8 mouse cellular contexts compared by ENCODE assay signal in genomic region chr11:106500393-106501307, GRCm38 (mm10). TPM values are rescaled to one million over a fixed set of nuclear protein-coding genes. Genes with fewer than 3 reads are reported as not detected.
DNase-seq lines count a peak whose midpoint lies in the region; ATAC-seq and TF ChIP-seq lines count a peak whose summit lies in the region.

No protein-coding gene starts in this region.

- DNase-seq in MEL (ENCODE audit: low read depth, low spot score), result peak; percentile 100
- DNase-seq in cerebellum, adult 2 months, result peak; percentile 95 to 98
- DNase-seq in forebrain, postnatal 0 days, result peak; percentile 98
- peak; percentile 94 for DNase-seq in heart, postnatal 4 days
- peak; percentile 97 for DNase-seq in layer of hippocampus, adult 8-10 months (ENCODE audit: low spot score in 2 of 2)
- peak; percentile 95 for DNase-seq in ovary, adult 18-20 months (ENCODE audit: low spot score)
- DNase-seq in thymus, postnatal 0 days (ENCODE audit: low spot score), result peak; percentile 97

- under 1% methylated on average over 50 of the region's 55 CpGs for WGBS in cerebellum, adult 2 months
- under 1% methylated on average over 50 of the region's 55 CpGs for WGBS in forebrain, postnatal 0 days
- WGBS in lung, embryonic 15.5 days, result under 1% methylated on average over 49 of the region's 55 CpGs

- H3K4me2 ChIP-seq in forebrain, postnatal 0 days (ENCODE audit: low read depth), result peak overlapping the region; percentile 64
- peak overlapping the region; percentile 60 for H3K4me2 ChIP-seq in lung, embryonic 15.5 days

- peak overlapping the region; percentile 91 for H3K9ac ChIP-seq in MEL (ENCODE audit: control insufficient read depth, low read depth, low read length, poor library complexity, severe bottlenecking)
- peak overlapping the region; percentile 83 for H3K9ac ChIP-seq in forebrain, postnatal 0 days
- peak overlapping the region; percentile 87 for H3K9ac ChIP-seq in lung, embryonic 15.5 days

- TF ChIP-seq CTCF in MEL (IDR thresholded peaks at IDR 0.05 in 2 of 3, conservative IDR thresholded peaks at IDR 0.05 in 1 of 3; ENCODE audit: control insufficient read depth in 1 of 3, insufficient read depth in 1 of 3, low read depth in 2 of 3, low read length in 3 of 3, poor library complexity in 1 of 3, severe bottlenecking in 1 of 3), result no peak
- no peak for TF ChIP-seq CTCF in cerebellum, adult 2 months (IDR thresholded peaks at IDR 0.05; ENCODE audit: borderline replicate concordance, insufficient read depth, low read depth, low read length)
- TF ChIP-seq CTCF in forebrain, postnatal 0 days (IDR thresholded peaks at IDR 0.05; ENCODE audit: low read depth), result no peak

- H3K79me2 ChIP-seq in MEL (ENCODE audit: control insufficient read depth, insufficient read depth, low read length, poor library complexity), result peaks cover 9% of the 10 kb centered on the region

- ATAC-seq in forebrain, postnatal 0 days, result peak; percentile 99
- peak; percentile 97 for ATAC-seq in lung, embryonic 15.5 days (ENCODE audit: borderline replicate concordance, extremely low read depth, low FRiP score, low TSS enrichment)

- peaks cover 0 to 23% of the 10 kb centered on the region in 2 experiments; a peak in 2 of 4 replicates for H3K36me3 ChIP-seq in MEL (ENCODE audit: control insufficient read depth in 1 of 2, insufficient read depth in 2 of 2, low read length in 2 of 2)
- no peaks in the 10 kb centered on the region for H3K36me3 ChIP-seq in forebrain, postnatal 0 days (ENCODE audit: insufficient read depth)
- no peaks in the 10 kb centered on the region for H3K36me3 ChIP-seq in lung, embryonic 15.5 days

- peak in 1 of 2 experiments; percentile 3; a peak in 1 of 4 replicates for TF ChIP-seq EP300 in MEL (IDR thresholded peaks at IDR 0.05; ENCODE audit: low read depth in 1 of 2, low read length in 2 of 2)

- H3K4me1 ChIP-seq in MEL (ENCODE audit: control insufficient read depth in 1 of 2, insufficient read depth in 2 of 2, low read length in 2 of 2), result peaks cover 5 to 18% of the 10 kb centered on the region in 2 experiments; a peak in 2 of 4 replicates
- no peaks in the 10 kb centered on the region for H3K4me1 ChIP-seq in cerebellum, adult 2 months (ENCODE audit: control insufficient read depth, insufficient read depth, low read length)
- peaks cover 7% of the 10 kb centered on the region for H3K4me1 ChIP-seq in forebrain, postnatal 0 days (ENCODE audit: insufficient read depth)
- H3K4me1 ChIP-seq in lung, embryonic 15.5 days, result no peaks in the 10 kb centered on the region

- peak overlapping the region; percentile 58 to 90 for H3K4me3 ChIP-seq in MEL (ENCODE audit: control insufficient read depth in 1 of 2, insufficient read depth in 1 of 2, low read depth in 2 of 2, low read length in 2 of 2)
- peak overlapping the region; percentile 88 for H3K4me3 ChIP-seq in cerebellum, adult 2 months (replicated peaks; ENCODE audit: insufficient read depth, low read depth, low read length)
- H3K4me3 ChIP-seq in forebrain, postnatal 0 days (ENCODE audit: low read depth, low read length), result peak overlapping the region; percentile 59
- H3K4me3 ChIP-seq in lung, embryonic 15.5 days, result peak overlapping the region; percentile 69

- TF ChIP-seq POLR2A in MEL (IDR thresholded peaks at IDR 0.05; ENCODE audit: control insufficient read depth in 1 of 2, insufficient read depth in 1 of 2, low read depth in 1 of 2, low read length in 2 of 2, poor library complexity in 1 of 2), result peak; percentile 97 to 98
- TF ChIP-seq POLR2A in cerebellum, adult 2 months (IDR thresholded peaks at IDR 0.05; ENCODE audit: borderline replicate concordance, insufficient read depth, low read length), result peak; percentile 100

- H3K27ac ChIP-seq in MEL (ENCODE audit: control insufficient read depth, low read depth, low read length), result peak overlapping the region; percentile 95
- peak overlapping the region; percentile 83 for H3K27ac ChIP-seq in cerebellum, adult 2 months (ENCODE audit: insufficient read depth, low read length)
- H3K27ac ChIP-seq in forebrain, postnatal 0 days (ENCODE audit: low read depth, low read length), result peak overlapping the region; percentile 93
- H3K27ac ChIP-seq in lung, embryonic 15.5 days, result peak overlapping the region; percentile 97

- H3K9me3 ChIP-seq in MEL (replicated peaks; ENCODE audit: insufficient read depth, low read length), result no peaks in the 10 kb centered on the region
- H3K9me3 ChIP-seq in forebrain, postnatal 0 days (ENCODE audit: low read length), result no peaks in the 10 kb centered on the region
- H3K9me3 ChIP-seq in lung, embryonic 15.5 days, result no peaks in the 10 kb centered on the region

- TF ChIP-seq RAD21 in MEL (IDR thresholded peaks at IDR 0.05; ENCODE audit: low read depth, low read length), result no peak

- H3K27me3 ChIP-seq in MEL (ENCODE audit: control insufficient read depth in 1 of 2, insufficient read depth in 2 of 2, low read length in 2 of 2), result no peaks in the 10 kb centered on the region
- H3K27me3 ChIP-seq in cerebellum, adult 2 months (ENCODE audit: control insufficient read depth, insufficient read depth, low read length), result no peaks in the 10 kb centered on the region
- no peaks in the 10 kb centered on the region for H3K27me3 ChIP-seq in forebrain, postnatal 0 days (ENCODE audit: insufficient read depth, low read length)
- no peaks in the 10 kb centered on the region for H3K27me3 ChIP-seq in lung, embryonic 15.5 days

TF ChIP-seq in MEL, 35 proteins besides CTCF, POLR2A, EP300 and RAD21 (continues in another document):
- TF ChIP-seq POLR2AphosphoS2 (IDR thresholded peaks at IDR 0.05; ENCODE audit: low read length) (peak; percentile 91), SMC3 (IDR thresholded peaks at IDR 0.05; ENCODE audit: low read depth, low read length) (no peak; the same call in 1 of the 2 replicates), NRF1 (IDR thresholded peaks at IDR 0.05; ENCODE audit: insufficient read depth, low read depth, low read length, poor library complexity, severe bottlenecking) (no peak), MEF2A (IDR thresholded peaks at IDR 0.05; ENCODE audit: extremely low read depth, insufficient replicate concordance, low read depth, low read length, poor library complexity, severe bottlenecking) (no peak), MYB (IDR thresholded peaks at IDR 0.05; ENCODE audit: low read depth, low read length) (no peak), E2F4 (IDR thresholded peaks at IDR 0.05; ENCODE audit: borderline replicate concordance, low read depth, low read length) (no peak), JUND (IDR thresholded peaks at IDR 0.05; ENCODE audit: low read depth, low read length) (peak; percentile 78; the same call in 1 of the 2 replicates), GATA1 (IDR thresholded peaks at IDR 0.05; ENCODE audit: low read depth, low read length) (peak; percentile 85), ETS1 (IDR thresholded peaks at IDR 0.05; ENCODE audit: low read depth, low read length) (0 out of 2 replicates have a peak, but pooled peaks have one; percentile 4), GABPA (IDR thresholded peaks at IDR 0.05; ENCODE audit: low read depth, low read length) (no peak; the same call in 1 of the 2 replicates), ELF1 (IDR thresholded peaks at IDR 0.05; ENCODE audit: low read depth, low read length) (peak; percentile 42; the same call in 1 of the 2 replicates), UBTF (IDR thresholded peaks at IDR 0.05; ENCODE audit: borderline replicate concordance, insufficient read depth, low read depth, low read length) (no peak), ZKSCAN1 (IDR thresholded peaks at IDR 0.05; ENCODE audit: low read depth, low read length) (no peak), CHD2 (IDR thresholded peaks at IDR 0.05; ENCODE audit: low read length) (no peak), USF1 (IDR thresholded peaks at IDR 0.05; ENCODE audit: low read depth, low read length) (peak; percentile 96), TBP (IDR thresholded peaks at IDR 0.05; ENCODE audit: low read depth, low read length) (peak; percentile 99), CHD1 (IDR thresholded peaks at IDR 0.05; ENCODE audit: low read depth, low read length) (peak; percentile 99), POLR2AphosphoS5 (IDR thresholded peaks at IDR 0.05; ENCODE audit: borderline replicate concordance, low read depth, low read length) (peak; percentile 100), HCFC1 (IDR thresholded peaks at IDR 0.05; ENCODE audit: low read depth, low read length) (peak; percentile 91), ZC3H11A (IDR thresholded peaks at IDR 0.05; ENCODE audit: low read depth, low read length) (no peak), SIN3A (IDR thresholded peaks at IDR 0.05; ENCODE audit: low read length) (peak; percentile 75), TAL1 (IDR thresholded peaks at IDR 0.05; ENCODE audit: low read length) (no peak), MYC (IDR thresholded peaks at IDR 0.05; ENCODE audit: low read depth, low read length) (peak; percentile 95), TCF12 (IDR thresholded peaks at IDR 0.05; ENCODE audit: low read depth, low read length) (peak; percentile 66; the same call in 1 of the 2 replicates), ZNF384 (IDR thresholded peaks at IDR 0.05; ENCODE audit: low read depth, low read length) (no peak), BHLHE40 (IDR thresholded peaks at IDR 0.05; ENCODE audit: borderline replicate concordance, low read depth, low read length) (no peak), KAT2A (conservative IDR thresholded peaks at IDR 0.05; ENCODE audit: low read depth, low read length) (peak; percentile 73), ZMIZ1 (IDR thresholded peaks at IDR 0.05; ENCODE audit: low read depth, low read length) (peak; percentile 100), MAX (IDR thresholded peaks at IDR 0.05; ENCODE audit: low read length) (peak; percentile 98), USF2 (IDR thresholded peaks at IDR 0.05; ENCODE audit: borderline replicate concordance in 1 of 2, insufficient read depth in 1 of 2, low read depth in 1 of 2, low read length in 2 of 2) (peak; percentile 91 to 96), MXI1 (IDR thresholded peaks at IDR 0.05; ENCODE audit: low read depth, low read length) (peak; percentile 43; the same call in 1 of the 2 replicates)

RNA-seq across cellular contexts. Expression of gene Ern1, which starts 13.0 kb away (rescaled TPM):
- 4.3 and 4.8 TPM in 2 replicates for total RNA-seq in MEL (2012; rRNA removed)
- polyA plus RNA-seq in MEL (2012; ENCODE audit: insufficient read depth in 1 of 2, insufficient read length in 2 of 2, low read depth in 1 of 2, low replicate concordance in 2 of 2, missing spikeins in 1 of 2), result 1 to 10 TPM in 1 of 2 experiments, not detected in 1; 5.7 TPM
- 7.6 and 8.6 TPM in 2 replicates for polyA plus RNA-seq in cerebellum, adult 2 months (2012; rRNA removed)
- total RNA-seq in forebrain, postnatal 0 days (2014; rRNA removed), result 4.9 and 8.4 TPM in 2 replicates
- polyA plus RNA-seq in forebrain, postnatal 0 days (2015; fragmentation: Nextera tagmentation; extraction: Ambion mirVana), result 0.65 and 1.7 TPM in 2 replicates
- 1 to 10 TPM; 8.7 to 9.8 TPM for total RNA-seq in heart, postnatal 4 days (2021)
- 10 to 100 TPM; 10.4 to 12.4 (median 11.4) TPM for total RNA-seq in layer of hippocampus, adult 8-10 months (2022)
- polyA plus RNA-seq in lung, embryonic 15.5 days (2015; fragmentation: Nextera tagmentation; extraction: Ambion mirVana), result 6.0 and 6.5 TPM in 2 replicates
- 2.4 and 3.6 TPM in 2 replicates for polyA plus RNA-seq in thymus, postnatal 0 days (2015; fragmentation: Nextera tagmentation; extraction: Ambion mirVana)

Comparison
In these comparisons a context has a peak if more than half of its experiments do, and no peak if none do; other contexts are left out.
1. Peak in every context shown above with its lines: DNase-seq, ATAC-seq, H3K4me3 ChIP-seq and H3K27ac ChIP-seq.